Mouse (Mus musculus) kidney, postnatal 10 days (tissue): ENCODE results near the gene Olfr287.

Experiments
- DNase-seq: peaks from one replicate; pipeline ENCODE4 v3.0.0; 2021; ENCODE audit warnings: mixed read lengths

Gene Olfr287

DNA sequence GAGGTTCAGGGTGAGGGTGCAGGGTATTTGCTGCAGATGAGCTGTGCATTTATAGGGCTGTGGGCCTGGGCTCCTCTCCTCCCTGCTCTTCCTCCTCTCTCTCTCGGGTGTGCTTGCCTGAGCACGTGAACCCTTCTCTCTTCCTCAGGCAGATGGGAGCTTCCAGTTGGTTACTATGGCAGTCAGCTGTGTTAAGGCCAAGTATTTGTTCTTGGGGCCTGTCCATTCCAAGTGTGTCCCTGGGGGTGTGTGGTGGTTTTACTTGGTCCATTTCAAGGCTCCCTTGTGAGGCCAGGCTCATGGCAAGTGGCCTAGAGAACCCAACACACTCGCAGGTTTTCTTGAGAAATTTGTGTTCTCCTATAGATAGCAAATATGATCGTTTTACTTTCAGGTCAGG, at the start of gene Olfr287, which contains the start of gene Gm44579:
Gene Olfr287, minus strand, starts transcription at position 180 of the 400 bp plus-strand sequence.
Gene Gm44579, minus strand, starts transcription at position 101 of the 400 bp plus-strand sequence.
- no peak for DNase-seq

DNA sequence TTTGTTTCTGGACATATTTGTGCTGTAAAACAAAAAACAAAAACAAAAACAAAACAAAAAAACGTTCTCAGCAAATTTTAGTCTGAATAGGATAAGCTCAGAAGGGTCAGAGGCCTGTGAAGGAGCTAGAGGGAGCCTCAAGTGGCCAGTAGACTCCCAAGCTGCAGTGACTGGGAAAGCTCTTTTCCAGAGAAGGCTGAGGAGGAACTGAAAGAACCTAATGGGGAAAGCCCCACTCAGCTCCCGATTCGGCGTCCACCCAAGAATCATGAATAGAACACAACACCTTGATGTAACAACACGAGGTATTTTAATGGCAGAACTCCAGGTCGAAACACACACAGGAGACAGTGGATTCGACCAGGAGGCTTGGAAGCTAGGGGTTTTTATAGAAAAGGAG, 36.9 kb upstream of the Olfr287 start:
- no peak for DNase-seq

DNA sequence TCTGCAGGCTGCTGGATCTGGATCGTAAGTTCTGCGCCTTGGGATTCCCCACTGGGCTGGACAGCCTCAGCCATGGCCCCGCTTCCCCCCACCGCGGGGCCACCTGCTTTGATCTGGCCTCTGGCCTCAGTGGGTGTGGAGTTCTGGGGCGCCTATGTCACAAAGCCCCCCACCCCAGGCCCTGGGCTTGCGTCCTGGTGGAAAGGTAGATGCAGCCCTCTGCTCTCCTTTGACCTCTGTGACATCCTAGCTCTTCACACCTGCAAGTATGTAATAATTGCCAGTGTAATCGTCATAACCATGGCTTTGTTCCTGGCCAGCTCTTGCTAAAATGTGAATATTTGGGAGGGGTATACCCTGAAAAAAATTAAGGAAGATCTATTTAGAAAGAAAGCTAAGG, 36.3 kb upstream of the Olfr287 start, which contains the start of gene H1fnt:
Gene H1fnt, minus strand, starts transcription at position 101 of the 400 bp plus-strand sequence.
- DNase-seq: no peak

DNA sequence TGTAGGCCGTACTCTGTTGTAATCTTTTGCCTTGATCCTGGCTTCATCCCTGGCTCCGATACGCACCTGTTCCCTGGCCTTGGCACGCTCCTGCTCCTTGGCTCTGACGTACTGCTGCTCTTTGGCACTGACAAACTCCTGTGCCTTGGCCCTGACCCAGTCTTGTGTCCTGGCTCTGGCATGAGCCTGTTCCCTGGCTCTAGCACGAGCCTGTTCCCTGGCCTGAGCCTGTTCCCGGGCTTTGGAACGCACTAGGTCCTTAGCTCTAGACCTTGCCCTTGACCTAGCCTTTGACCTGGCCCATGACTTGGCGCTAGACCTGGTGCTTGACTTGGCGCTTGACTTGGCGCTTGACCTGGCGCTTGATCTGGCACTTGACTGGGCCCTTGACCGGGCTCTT, 35.4 kb upstream of the Olfr287 start:
- DNase-seq: peak; percentile 8

DNA sequence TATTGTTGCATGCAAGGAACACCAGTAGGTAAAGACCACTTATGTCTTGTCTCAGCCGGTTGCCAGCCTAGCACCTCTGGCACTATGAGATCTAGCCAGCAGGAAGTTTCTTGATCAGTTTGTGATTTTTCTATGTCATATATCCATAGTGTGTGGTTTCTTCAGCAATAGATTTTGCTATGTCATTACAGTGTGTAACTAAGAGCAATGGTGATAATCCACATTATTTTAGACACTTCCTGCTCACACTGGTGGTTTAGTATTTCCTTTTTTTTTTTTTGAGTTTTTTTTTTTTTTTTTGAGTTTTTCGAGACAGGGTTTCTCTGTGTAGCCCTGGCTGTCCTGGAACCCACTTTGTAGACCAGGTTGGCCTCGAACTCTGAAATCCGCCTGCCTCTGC, 14.6 kb upstream of the Olfr287 start:
- no peak for DNase-seq

DNA sequence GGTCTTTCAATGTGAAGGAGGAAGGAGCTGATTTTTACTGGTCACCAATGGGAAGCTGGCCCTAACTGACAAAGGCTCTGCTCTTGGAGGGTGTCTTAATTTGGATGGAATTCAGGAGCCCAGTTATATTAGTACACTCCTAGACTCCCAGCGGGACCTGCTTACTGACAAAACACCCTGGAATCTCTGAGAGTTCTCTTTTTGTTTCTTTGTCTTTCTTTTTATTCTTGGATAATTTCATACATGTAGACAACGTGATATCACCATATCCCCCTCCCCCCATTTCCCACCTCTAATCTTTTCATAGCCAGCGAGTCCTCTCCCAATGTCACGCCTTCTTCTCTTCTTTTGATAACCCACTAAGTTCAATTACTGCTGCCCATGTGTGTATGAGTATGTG, 13.5 kb upstream of the Olfr287 start, which contains the start of gene Olfr286:
Gene Olfr286, minus strand, starts transcription at position 101 of the 400 bp plus-strand sequence.
- DNase-seq: no peak

DNA sequence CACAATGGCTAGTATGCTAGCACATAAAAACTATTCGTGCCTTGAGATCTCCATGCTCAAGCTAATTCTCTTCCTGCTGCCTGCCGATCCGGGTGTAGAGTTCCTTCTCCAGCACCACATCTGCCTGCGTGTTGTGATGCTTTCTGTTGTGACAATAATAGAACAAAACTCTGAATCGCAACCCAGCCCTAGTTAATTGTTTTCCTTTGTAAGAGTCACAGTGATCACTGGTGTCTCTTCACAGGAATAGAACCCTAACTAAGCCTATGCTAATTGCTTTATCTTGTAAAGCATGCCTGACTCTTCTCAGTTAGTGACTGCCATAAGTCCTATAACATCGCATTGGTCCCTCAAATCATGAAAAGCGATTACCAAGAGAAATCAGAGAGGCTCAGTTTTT, 5.2 kb upstream of the Olfr287 start:
- DNase-seq: no peak

DNA sequence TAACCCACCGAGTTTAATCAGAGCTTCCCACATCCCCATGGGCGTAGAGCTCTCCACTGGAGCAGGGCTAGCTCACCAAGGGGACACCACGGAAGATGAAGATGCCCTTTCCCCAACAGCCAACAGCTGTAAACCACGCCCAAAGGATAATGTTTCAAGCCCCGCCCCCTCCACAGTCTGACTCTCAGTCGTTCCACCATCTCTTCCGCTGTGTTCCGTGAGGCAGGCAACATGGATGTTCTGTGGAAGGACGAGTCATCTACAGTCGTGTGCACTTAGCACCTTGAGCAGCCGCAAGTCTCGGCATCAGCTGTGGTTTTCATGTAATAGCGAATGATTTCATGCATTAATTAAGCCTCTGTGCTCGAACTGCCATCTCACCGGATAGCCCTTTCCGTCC, 4.8 kb upstream of the Olfr287 start:
- peak; percentile 13 for DNase-seq

DNA sequence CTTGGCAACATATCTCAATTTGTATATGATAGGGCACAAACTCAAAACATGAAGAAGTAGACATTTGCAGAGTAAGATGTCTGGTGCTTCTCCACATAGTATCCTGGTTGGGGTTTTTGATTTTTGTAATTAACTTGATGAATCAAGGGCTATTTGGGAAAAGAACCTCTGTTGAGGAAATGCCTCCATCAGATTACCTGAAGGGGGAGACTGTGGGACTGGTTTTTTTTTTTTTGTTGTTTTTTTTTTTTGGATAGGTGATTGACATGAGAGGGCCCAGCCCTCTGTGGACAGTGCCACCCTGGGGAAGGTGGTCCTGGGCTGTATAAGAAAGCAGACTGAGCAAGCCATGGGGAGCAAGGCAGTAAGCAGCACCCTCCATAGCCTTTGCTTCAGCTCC, 1.5 kb upstream of the Olfr287 start:
- no peak for DNase-seq

DNA sequence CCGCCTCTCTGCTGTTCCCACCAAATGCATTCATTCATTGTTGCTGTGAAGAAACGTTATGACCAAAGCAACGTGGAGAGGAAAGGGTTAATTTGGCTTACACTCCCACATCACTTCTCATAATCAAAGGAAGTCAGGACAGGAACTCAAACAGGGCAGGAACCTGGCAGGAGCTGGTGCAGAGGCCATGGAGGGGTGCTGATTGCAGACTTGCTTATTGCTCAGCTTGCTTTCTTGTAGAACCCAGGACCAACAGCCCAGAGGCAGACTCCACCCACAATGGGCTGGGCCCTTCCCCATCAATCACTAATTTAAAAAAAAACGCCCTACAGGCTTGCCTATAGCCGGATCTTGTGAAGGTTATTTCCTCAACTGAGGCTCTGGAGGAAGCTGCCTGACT, 6.7 kb downstream of the Olfr287 start:
- DNase-seq: no peak

DNA sequence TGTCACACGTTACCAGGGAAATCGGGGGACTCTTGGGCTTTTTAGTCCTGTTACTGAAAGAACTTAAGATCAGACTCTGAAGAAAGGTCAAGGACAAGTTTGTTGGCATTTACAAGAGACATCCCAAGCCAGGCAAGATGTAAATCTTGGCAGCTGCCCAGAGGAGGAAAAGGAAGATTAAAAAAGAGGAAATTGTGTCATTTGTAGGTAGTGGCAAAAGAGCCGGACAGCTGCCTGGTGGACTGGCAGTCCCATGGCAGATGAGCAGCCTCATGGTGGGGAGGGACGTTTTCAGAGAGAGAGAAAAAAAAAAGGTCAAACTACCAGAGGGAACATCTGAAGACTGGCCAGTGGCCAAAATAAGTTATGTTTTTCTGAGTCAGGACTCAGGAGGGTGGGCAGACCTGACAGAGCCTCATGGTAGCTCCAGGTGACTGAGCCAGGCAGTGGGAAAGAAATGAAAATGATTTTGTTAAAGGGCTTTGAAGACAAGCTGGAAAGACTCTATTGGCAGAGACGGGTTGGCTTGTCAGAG, 7.5 kb downstream of the Olfr287 start:
- peak; percentile 21 for DNase-seq

DNA sequence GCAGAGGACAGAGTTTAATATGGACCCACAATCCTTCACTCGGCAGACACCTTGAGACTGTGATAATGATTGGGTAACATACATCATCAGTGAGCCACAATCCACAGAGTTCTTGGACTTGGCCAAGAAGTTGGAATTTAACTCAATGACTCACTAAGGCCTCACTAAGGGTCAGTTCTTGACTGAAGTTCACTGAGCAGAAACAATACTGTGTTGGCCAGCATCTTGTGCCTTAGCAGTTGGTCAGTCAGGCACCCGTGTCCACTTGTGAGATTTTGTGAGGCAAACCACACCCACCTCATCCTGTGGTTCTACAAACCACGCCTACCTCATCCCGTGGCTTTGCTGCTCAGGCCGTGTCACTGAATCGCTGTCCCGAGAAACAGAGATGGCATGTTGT, 11.2 kb downstream of the Olfr287 start:
- DNase-seq: peak; percentile 29

DNA sequence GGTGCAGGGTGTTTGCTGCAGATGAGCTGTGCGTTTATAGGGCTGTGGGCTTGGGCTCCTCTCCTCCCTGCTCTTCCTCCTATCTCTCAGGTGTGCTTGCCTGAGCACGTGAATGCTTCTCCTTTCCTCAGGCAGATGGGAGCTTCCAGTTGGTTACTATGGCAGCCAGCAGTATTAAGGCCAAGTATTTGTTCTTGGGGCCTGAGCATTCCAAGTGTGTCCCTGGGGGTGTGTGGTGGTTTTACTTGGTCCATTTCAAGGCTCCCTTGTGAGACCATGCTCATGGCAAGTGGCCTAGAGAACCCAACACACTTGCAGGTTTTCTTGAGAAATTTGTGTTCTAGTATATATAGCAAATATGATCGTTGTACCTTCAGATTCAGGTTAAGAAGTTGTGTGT, 25.4 kb downstream of the Olfr287 start, which contains the start of gene Olfr288:
Gene Olfr288, minus strand, starts transcription at position 101 of the 400 bp plus-strand sequence.
- DNase-seq: no peak

DNA sequence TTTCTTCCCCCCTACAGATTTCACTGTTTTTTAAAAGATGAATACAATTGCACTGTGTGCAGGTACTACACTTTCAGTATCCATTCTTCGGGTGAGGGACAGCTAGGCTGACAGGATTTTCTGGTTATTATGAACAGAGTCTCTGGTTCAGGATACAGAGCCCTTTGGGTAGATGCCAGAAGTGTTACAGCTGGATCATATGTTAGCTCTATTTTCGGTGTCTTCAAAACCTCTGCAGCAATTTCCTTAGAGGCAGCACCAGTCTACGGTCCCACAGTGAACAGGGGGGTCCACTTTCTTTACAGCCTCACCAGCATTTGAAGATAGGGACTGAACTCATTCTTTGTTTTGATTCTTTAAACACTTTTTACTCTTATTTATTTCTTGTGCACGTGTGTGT, 36.4 kb downstream of the Olfr287 start:
- no peak for DNase-seq

DNA sequence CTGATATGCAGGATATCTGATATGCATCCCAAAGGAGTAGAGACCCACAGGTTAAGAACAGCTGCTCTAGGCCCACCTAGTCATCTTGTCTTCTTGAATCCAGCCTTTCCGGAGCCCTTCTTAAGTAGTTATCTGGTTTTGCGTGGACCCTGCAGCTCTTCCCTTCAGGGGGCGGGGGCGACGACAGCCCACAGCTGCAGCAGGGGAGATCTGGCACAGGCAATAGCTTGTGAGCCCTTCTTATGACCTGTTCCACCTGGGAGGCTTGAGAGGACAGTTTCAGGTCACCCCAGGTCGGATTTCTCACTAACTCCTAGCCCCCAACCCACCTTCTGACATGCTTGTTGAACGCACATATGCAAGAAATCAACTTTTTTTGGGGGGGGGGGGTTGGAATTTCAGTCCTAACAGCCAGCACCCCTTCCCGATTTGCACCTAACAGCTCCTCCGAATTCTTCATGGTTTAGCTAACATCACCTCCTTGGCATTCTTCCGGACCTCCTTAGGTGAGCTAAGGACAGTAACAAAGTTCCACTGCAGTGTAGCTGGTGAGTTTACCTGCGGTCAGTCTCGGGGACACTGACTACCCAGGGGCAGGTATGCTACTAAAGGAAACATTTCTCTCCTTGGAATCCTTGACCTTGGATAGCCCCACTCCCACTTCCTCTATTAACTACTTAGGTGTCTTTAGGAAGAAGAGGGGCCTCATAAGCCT, 38.8 kb downstream of the Olfr287 start:
- peak; percentile 11 for DNase-seq

DNA sequence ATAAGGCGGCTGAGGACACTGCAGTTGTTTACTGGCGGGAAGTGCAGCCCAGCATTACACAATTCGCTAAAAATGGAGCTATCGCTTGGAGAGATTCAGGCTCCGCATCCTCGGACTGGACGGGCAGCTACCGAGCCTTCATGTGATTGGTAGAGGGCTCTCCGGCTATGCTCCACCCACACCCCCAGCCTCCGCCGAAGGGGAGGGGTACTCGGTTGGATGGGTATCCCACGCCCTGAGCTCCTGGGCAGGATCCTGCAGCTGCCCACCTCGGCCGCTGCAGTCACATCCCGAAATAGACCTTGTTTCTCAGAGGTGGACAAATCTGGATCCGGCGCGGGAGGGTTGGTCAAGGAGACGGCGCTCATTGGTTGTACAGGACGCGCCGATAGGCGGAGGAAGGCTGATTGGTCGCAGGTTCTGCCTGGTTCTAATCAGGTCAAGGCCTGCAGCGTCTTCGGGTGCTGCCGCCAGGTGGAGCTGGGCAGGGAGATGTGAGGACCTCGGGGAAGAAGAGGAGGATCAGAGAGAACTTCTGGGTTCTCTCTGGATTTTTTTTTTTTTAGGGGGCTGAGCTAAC, 39.6 kb downstream of the Olfr287 start:
- DNase-seq: peak; percentile 95

DNA sequence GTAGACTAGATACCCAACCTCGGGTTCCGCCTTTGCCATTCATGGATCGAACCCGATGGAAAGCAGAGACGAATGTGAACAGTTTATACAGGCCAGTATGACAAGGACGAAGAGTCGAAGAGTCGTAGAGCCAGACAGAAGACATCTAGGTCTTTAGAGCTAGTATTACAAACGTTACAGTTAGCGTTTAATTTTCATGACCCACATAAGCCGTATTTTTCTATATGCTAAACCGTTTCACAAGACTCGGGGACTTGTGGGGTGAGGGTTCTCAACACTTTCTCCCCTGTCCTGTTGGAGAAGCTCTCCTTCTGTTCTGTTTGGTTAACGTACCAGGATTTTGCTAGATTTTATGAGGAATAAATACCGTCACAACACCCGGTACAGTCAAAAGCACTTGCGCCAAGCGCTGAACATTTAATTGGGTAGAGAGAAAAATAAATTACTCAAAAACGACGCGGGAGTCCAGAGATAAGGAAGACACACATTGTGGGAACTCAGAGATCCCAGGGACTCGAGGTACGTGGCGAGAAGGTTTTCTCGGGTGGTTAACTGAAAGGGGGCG, 40.2 kb downstream of the Olfr287 start:
- DNase-seq: no peak

DNA sequence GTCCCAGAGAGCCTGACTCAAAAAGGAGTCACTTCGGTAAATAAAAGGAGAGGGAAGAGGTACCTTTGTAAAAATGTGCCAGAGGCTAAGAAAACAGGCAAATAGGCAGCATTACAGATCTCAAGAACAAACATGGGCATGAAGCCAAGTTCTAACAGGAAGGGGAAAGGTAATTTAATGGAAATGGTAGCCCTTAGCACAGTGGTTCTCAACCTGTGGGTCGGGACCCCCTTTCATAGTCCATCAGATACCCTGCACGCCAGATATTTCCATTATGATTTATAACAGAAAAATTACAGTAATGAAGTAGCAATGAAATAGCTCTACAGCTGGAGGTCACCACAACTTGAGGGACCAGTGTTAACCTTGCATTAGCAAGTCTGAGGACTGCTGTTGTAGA, 43.5 kb downstream of the Olfr287 start:
- no peak for DNase-seq

DNA sequence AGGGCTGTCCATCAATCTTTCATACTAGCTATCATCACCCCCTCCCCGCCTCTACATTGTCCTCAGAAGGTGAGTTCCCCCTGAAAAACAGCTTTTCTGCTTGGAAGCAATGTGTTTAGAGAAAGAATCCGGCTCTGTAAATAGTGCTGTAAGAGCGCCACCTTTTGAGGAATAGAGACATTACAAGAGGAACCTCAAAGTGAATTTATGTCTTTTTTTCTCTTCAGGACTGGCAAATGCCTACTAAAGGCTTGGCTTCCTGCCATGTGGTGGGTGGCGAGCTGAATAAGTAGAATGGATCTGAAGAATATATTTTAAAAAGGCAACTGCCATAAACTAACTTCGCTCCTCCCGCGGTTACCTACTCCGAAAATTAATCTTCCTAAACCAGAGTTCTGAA, 47.0 kb downstream of the Olfr287 start:
- peak; percentile 41 for DNase-seq

DNA sequence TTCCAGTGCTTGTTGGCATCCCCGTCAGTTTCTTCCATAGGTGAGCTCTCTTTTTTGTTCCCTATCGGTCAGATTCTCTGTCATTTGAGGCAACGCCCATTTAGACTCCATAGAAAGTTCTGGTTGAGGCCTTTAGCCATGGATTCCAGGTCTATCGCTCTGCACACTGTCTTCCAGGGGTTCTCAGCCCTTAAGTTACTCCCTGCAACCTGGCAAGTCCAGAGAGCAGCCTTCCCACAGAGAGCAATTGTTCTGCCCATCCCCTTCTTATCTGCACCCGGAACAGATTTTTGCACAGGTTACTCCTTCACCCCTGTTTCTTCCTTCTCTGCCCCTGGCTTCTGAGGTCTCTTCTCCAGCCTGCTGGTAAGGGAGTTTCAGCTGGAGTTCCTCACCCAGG, 48.7 kb downstream of the Olfr287 start:
- no peak for DNase-seq

DNA sequence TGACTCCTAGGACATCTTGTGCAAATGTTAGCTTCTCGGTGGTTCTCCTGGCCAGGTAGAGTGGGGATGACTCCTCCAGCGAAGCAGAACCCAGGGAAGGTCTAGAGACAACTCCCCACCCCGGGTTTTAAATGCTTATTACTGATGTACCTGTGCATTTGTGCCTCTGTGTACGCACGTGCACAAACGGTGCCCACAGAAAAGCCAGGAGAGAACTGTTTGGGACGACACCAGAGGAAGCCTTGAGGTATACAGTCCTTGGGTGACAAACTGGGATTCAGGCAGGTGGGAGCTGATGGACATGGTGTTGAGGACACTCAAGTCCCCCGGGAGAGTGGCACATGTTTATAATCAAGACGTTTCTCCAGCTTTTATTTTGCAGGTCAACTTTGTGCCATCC, 49.9 kb downstream of the Olfr287 start:
- DNase-seq: no peak

DNA sequence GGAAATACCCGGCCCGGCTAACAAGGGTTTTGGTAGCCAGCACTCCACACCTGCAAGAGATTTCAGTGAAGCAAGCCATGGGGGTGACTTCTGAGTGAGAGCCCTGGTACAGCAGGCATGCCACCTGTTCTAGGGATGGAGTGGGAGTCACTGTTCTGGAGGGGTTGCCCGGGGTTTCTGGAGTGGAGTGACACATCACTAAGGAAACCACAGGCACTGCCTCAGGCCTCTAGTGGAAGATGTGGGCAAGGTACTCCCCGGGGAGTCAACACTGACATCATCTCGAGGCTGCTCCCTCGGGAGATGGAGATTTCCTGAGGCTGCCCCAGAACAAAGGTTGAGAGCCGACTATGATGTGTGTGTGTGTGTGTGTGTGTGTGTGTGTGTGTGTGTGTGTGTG, 50.5 kb downstream of the Olfr287 start:
- peak; percentile 14 for DNase-seq

DNA sequence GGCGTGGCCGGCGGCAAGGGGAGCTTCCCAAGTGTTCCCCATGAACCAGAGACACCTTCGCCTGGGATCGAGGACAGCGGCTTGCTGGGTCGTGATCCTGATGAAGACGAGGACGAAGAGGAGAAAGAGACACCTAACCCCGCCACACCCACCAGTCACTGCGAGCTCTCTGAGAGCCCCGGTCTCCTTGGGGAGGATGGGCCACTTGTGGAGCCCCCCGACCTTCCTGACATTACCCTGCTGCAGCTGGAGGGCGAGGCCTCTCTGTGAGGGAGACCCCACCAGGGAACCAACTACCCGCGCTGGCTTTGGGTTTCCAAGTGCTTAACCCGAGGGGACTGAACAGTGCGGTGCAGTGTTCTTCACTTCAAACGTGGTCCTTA, 52.2 kb downstream of the Olfr287 start:
- no peak for DNase-seq
